Mouse (Mus musculus) testis, adult 2 months (tissue): ENCODE measurements around the gene Kcnip4.

Experiments
- CTCF ChIP-seq: fragments of 200-500 bp; IDR thresholded peaks from 2 replicates; pipeline ENCODE4 v1.5.1; 2012; ENCODE audit warnings: low read depth, mild to moderate bottlenecking, inconsistent platforms, low read length, moderate library complexity; ENCODE audit not compliant: control insufficient read depth, insufficient read depth, insufficient replicate concordance
- POLR2A ChIP-seq: fragments of 200-500 bp; IDR thresholded peaks from 2 replicates; pipeline ENCODE4 v1.6.1; 2012; ENCODE audit warnings: low read depth, mild to moderate bottlenecking, inconsistent platforms, low read length, moderate library complexity; ENCODE audit not compliant: control insufficient read depth

DNA sequence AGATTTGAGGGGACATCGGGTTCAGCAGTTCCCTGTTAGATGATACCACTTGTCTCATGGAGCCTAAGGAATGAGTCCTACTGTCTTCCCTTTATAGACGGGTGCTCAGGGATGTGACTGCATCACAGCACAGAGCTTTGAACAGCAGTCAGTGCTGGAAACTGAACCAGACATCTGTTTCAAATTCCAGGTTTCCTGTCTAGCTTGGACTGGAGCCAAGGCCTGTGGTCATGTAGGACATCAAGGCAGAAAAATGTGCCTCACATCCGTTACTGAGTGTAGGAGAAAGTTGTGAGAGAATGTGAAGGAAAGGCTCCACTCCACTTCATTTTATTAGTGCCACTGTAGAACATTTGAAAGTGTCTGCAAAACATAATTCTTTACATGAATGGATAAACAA is 1122.2 kb downstream of the Kcnip4 start:
- TF ChIP-seq POLR2A (no peak), CTCF (no peak)
